Mouse (Mus musculus): ENCODE data around the gene Srpk2. TPM values are rescaled to one million over a fixed set of nuclear protein-coding genes. Genes with fewer than 3 reads are reported as not detected.
A peak's percentile ranks its signal among the peaks of the same experiment; 100 is the strongest.

The Srpk2 gene
- total and polyA plus RNA-seq, 3 experiments: 20.6 to 31.1 (median 23.3) TPM

- TF ChIP-seq USF1 (IDR thresholded peaks at IDR 0.05; ENCODE audit: low read depth, low read length) (no peak), MYC (IDR thresholded peaks at IDR 0.05; ENCODE audit: low read depth, low read length) (no peak), NELFE (IDR thresholded peaks at IDR 0.05; ENCODE audit: low read depth, low read length) (no peak), USF2 (conservative IDR thresholded peaks at IDR 0.05; ENCODE audit: low read depth, low read length) (no peak), JUND (conservative IDR thresholded peaks at IDR 0.05; ENCODE audit: low read depth, low read length) (no peak), RAD21 (IDR thresholded peaks at IDR 0.05; ENCODE audit: low read depth, low read length) (no peak), POLR2A (IDR thresholded peaks at IDR 0.05; ENCODE audit: low read depth, low read length) (no peak), TCF12 (IDR thresholded peaks at IDR 0.05; ENCODE audit: low read depth, low read length) (no peak), SIN3A (IDR thresholded peaks at IDR 0.05; ENCODE audit: low read length) (no peak), CHD1 (IDR thresholded peaks at IDR 0.05; ENCODE audit: low read depth, low read length) (no peak)
- Histone ChIP-seq H3K9ac (ENCODE audit: insufficient read depth, low read depth) (no peak overlapping the region), H3K27ac (ENCODE audit: insufficient read depth, low read depth) (no peak overlapping the region), H3K4me3 (replicated peaks in 1 of 3; ENCODE audit: low read depth in 2 of 3, low read length in 2 of 3, poor library complexity in 1 of 3) (no peak overlapping the region), H3K4me2 (ENCODE audit: insufficient read depth, low read depth, poor library complexity, severe bottlenecking) (no peak overlapping the region), H3K79me2 (replicated peaks; ENCODE audit: control insufficient read depth, extremely low read depth, insufficient read depth, poor library complexity, severe bottlenecking) (peaks cover 5% of the 10 kb centered on the region), H3K27me3 (replicated peaks) (no peaks in the 10 kb centered on the region), H3K9me3 (replicated peaks; ENCODE audit: low read length) (no peaks in the 10 kb centered on the region), H3K36me3 (replicated peaks in 1 of 2; ENCODE audit: control insufficient read depth in 1 of 2, insufficient read depth in 1 of 2, low read length in 1 of 2) (peaks cover 4 to 43% of the 10 kb centered on the region in 2 experiments), H3K4me1 (ENCODE audit: control insufficient read depth in 1 of 2, insufficient read depth in 2 of 2) (peaks cover 8 to 23% of the 10 kb centered on the region in 2 experiments)
- dilution Hi-C loops (cut with MboI; ENCODE audit: extremely low pct_ligation_motif_present, extremely low pct_unique_long_range_greater_than_20kb, low sequenced_read_pairs): no loop called here
- peak; percentile 66 for DNase-seq (ENCODE audit: extremely low read depth)
- in situ Hi-C loops (cut with MboI; ENCODE audit: low pct_ligation_motif_present, low pct_unique_long_range_greater_than_20kb, low sequenced_read_pairs): no loop called here
These were observed 86.4 kb downstream of the Srpk2 start for GRCm38 (mm10) chr5:23597999-23598398.

GRCm38 (mm10) chr5:23597260-23597864 lies 87.1 kb downstream of the Srpk2 start:
- dilution Hi-C loops (cut with MboI; ENCODE audit: extremely low pct_ligation_motif_present, extremely low pct_unique_long_range_greater_than_20kb, low sequenced_read_pairs): no loop called here

More at GRCm38 (mm10) chr5:23597260-23597864, 87.1 kb downstream of the Srpk2 start:
- Histone ChIP-seq H3K27me3 (replicated peaks) (no peaks in the 10 kb centered on the region), H3K27ac (ENCODE audit: insufficient read depth, low read depth) (no peak overlapping the region), H3K79me2 (replicated peaks; ENCODE audit: control insufficient read depth, extremely low read depth, insufficient read depth, poor library complexity, severe bottlenecking) (peaks cover 5% of the 10 kb centered on the region), H3K4me1 (ENCODE audit: control insufficient read depth in 1 of 2, insufficient read depth in 2 of 2) (peaks cover 8 to 23% of the 10 kb centered on the region in 2 experiments), H3K4me2 (ENCODE audit: insufficient read depth, low read depth, poor library complexity, severe bottlenecking) (no peak overlapping the region), H3K36me3 (replicated peaks in 1 of 2; ENCODE audit: control insufficient read depth in 1 of 2, insufficient read depth in 1 of 2, low read length in 1 of 2) (peaks cover 4 to 41% of the 10 kb centered on the region in 2 experiments), H3K9ac (ENCODE audit: insufficient read depth, low read depth) (no peak overlapping the region), H3K4me3 (replicated peaks in 1 of 3; ENCODE audit: low read depth in 2 of 3, low read length in 2 of 3, poor library complexity in 1 of 3) (no peak overlapping the region), H3K9me3 (replicated peaks; ENCODE audit: low read length) (no peaks in the 10 kb centered on the region)
- in situ Hi-C loops (cut with MboI; ENCODE audit: low pct_ligation_motif_present, low pct_unique_long_range_greater_than_20kb, low sequenced_read_pairs): no loop called here
- TF ChIP-seq TCF12 (IDR thresholded peaks at IDR 0.05; ENCODE audit: low read depth, low read length) (no peak), EP300 (IDR thresholded peaks at IDR 0.05; ENCODE audit: low read length) (no peak), IRF4 (IDR thresholded peaks at IDR 0.05; ENCODE audit: low read depth, low read length) (no peak), USF1 (IDR thresholded peaks at IDR 0.05; ENCODE audit: low read depth, low read length) (no peak), MYC (IDR thresholded peaks at IDR 0.05; ENCODE audit: low read depth, low read length) (no peak), PAX5 (IDR thresholded peaks at IDR 0.05; ENCODE audit: low read length) (no peak), NELFE (IDR thresholded peaks at IDR 0.05; ENCODE audit: low read depth, low read length) (no peak), ZKSCAN1 (IDR thresholded peaks at IDR 0.05; ENCODE audit: borderline replicate concordance, low read depth, low read length) (no peak), NRF1 (IDR thresholded peaks at IDR 0.05; ENCODE audit: low read depth, low read length) (no peak), MAZ (IDR thresholded peaks at IDR 0.05; ENCODE audit: low read depth, low read length) (no peak), ZMIZ1 (IDR thresholded peaks at IDR 0.05; ENCODE audit: low read depth, low read length) (no peak), HCFC1 (IDR thresholded peaks at IDR 0.05; ENCODE audit: low read depth, low read length) (no peak)
- no peak for DNase-seq (ENCODE audit: extremely low read depth)
